Mouse (Mus musculus): ENCODE measurements around the gene Vim. TPM values are rescaled to one million over a fixed set of nuclear protein-coding genes. Genes with fewer than 3 reads are reported as not detected.

Vim gene
- total RNA-seq, 2 experiments from 2014 or later = 144 to 281 TPM

Other genes starting within 250 kb of the Vim start
- gene Cubn, start 82.1 kb upstream of the Vim start, total RNA-seq (2021) = under 1 TPM; 0.05 to 0.08 TPM
- 1 to 10 TPM; 3.8 to 4.6 TPM for gene Trdmt1, start 29.3 kb upstream of the Vim start, total RNA-seq (2021)
- under 1 TPM; 0.32 to 0.69 TPM for gene St8sia6, start 220.1 kb downstream of the Vim start, total RNA-seq (2021)

Data from gastrocnemius, postnatal 25 days (tissue).